Mouse (Mus musculus) bone marrow, adult 2 months (tissue): ENCODE data around the gene Syt16.

Experiments used
- CTCF ChIP-seq: fragments of 200-500 bp; IDR thresholded peaks from 2 replicates; pipeline ENCODE4 v1.5.1; 2011; ENCODE audit warnings: low read length, control low read depth; ENCODE audit not compliant: control insufficient read depth, insufficient read depth
- POLR2A ChIP-seq: fragments of 200-500 bp; IDR thresholded peaks from 2 replicates; pipeline ENCODE4 v1.6.1; 2011; ENCODE audit warnings: low read depth, mild to moderate bottlenecking, control low read depth, low read length, borderline replicate concordance; ENCODE audit not compliant: control insufficient read depth

GRCm38 (mm10) chr12:74212156-74212555, 214.7 kb downstream of the Syt16 start:
- no peak for TF ChIP-seq CTCF
- TF ChIP-seq POLR2A, result no peak
